Mouse (Mus musculus) bone marrow macrophage, adult 2 months (primary cell): ENCODE results near the gene Mtmr11.

ENCODE experiments used
- CTCF ChIP-seq: IDR thresholded peaks from 2 replicates; pipeline ENCODE4 v1.5.1; 2012; ENCODE audit warnings: low read depth, mild to moderate bottlenecking, low read length, moderate library complexity
- POLR2A ChIP-seq: IDR thresholded peaks from 2 replicates; pipeline ENCODE4 v1.6.1; 2012; ENCODE audit warnings: mild to moderate bottlenecking, low read depth, low read length, borderline replicate concordance

GRCm38 (mm10) chr3:96181510-96182381, 19.9 kb downstream of the Mtmr11 start:
- no peak for TF ChIP-seq POLR2A
- TF ChIP-seq CTCF: no peak
